Mouse (Mus musculus) intestine, embryonic 15.5 days (tissue): Measurements from ENCODE around the gene Tyro3. TPM values are rescaled to one million over a fixed set of nuclear protein-coding genes. Genes with fewer than 3 reads are reported as not detected.

ENCODE experiments used
- ATAC-seq: fragments of 200-750 bp; cut with Nextera tagmentation; 2 replicates; pipeline ENCODE4 v1.8.0; 2017; ENCODE audit warnings: moderate TSS enrichment, moderate library complexity
- H3K27ac ChIP-seq: fragments of 300-500 bp; sonication (generic); 2 replicates; pipeline ENCODE4 v1.5.1; 2015; ENCODE audit warnings: mild to moderate bottlenecking, inconsistent platforms
- H3K27me3 ChIP-seq: fragments of 300-500 bp; sonication (generic); replicated peaks from 2 replicates; pipeline ENCODE4 v1.6.1; 2015; ENCODE audit warnings: inconsistent platforms
- H3K36me3 ChIP-seq: fragments of 300-500 bp; sonication (generic); 2 replicates; pipeline ENCODE4 v1.6.1; 2015; ENCODE audit warnings: inconsistent platforms
- H3K4me1 ChIP-seq: fragments of 300-500 bp; sonication (generic); replicated peaks from 2 replicates; pipeline ENCODE4 v1.6.1; 2015; ENCODE audit warnings: inconsistent platforms
- H3K4me2 ChIP-seq: fragments of 300-500 bp; sonication (generic); replicated peaks from 2 replicates; pipeline ENCODE4 v1.6.1; 2015; ENCODE audit warnings: mild to moderate bottlenecking, inconsistent platforms
- H3K4me3 ChIP-seq: fragments of 300-500 bp; sonication (generic); replicated peaks from 2 replicates; pipeline ENCODE4 v1.5.1; 2015; ENCODE audit warnings: inconsistent platforms
- H3K9ac ChIP-seq: fragments of 300-500 bp; sonication (generic); 2 replicates; pipeline ENCODE4 v1.6.1; 2015; ENCODE audit warnings: inconsistent platforms
- H3K9me3 ChIP-seq: fragments of 300-500 bp; sonication (generic); 2 replicates; pipeline ENCODE4 v1.6.1; 2016; ENCODE audit warnings: inconsistent platforms
- WGBS: fragments of 180-500 bp; shearing (Covaris S2); methylation state at CpG from one replicate; pipeline ENCODE4 v1.1.7; 2015; 5-methylcytosine and 5-hydroxymethylcytosine counted together
- polyA plus RNA-seq: library from polyadenylated mRNA; unstranded; fragments of >200 nt; fragmentation: Nextera tagmentation; extraction: Ambion mirVana; gene quantifications from 2 replicates; pipeline ENCODE4 v1.2.1, GENCODE M21; 2015

Gene Tyro3
- polyA plus RNA-seq, 1 experiment from 2014 or later = 14.7 TPM

DNA sequence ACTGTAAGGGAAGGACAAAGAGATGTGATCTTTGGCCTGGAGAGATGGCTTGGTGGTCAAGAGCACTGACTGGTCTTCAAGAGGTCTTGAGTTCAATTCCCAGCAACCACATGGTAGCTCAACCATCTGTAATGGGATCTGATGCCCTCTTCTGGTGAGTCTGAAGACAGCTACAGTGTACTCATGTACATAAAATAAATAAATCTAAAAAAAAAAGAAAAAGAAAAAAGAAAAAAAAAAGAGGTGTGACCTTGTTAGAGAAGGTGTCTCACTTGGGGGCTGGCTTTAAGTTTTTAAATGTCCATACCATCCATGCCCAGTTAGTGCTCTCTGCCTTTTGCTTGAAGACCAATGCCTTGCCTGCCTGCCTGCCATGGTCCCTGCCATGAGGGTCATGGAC, 42.5 kb downstream of the Tyro3 start:
- Histone ChIP-seq H3K4me1 (no peaks in the 10 kb centered on the region), H3K9ac (no peak overlapping the region), H3K4me2 (no peak overlapping the region), H3K4me3 (no peak overlapping the region), H3K27me3 (no peaks in the 10 kb centered on the region), H3K9me3 (no peaks in the 10 kb centered on the region), H3K36me3 (no peaks in the 10 kb centered on the region), H3K27ac (no peak overlapping the region)
- no peak for ATAC-seq

DNA sequence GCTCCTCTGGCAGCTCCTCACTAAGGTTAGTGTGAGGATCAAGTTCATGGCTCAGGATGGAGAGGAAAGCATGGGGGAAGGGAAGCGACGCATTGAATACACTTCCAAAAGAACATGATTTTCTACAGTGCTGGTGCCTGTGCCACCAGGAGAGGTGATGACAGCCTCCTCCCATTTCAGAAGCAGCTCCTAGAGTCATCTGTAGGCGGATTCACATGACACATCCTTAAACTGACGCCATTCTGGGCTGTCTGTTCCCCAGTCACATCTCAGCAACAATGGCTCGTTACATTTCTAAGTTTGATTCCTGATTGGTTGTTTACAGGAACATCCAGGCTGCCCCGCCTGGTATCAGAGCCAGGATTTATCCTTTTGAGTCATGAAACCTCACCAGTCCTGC, 44.5 kb downstream of the Tyro3 start:
- H3K9me3 ChIP-seq = no peaks in the 10 kb centered on the region
- no peak overlapping the region for H3K27ac ChIP-seq
- no peak overlapping the region for H3K4me3 ChIP-seq
- no peak for ATAC-seq
- no peak overlapping the region for H3K4me2 ChIP-seq
- no peak overlapping the region for H3K9ac ChIP-seq
- no peaks in the 10 kb centered on the region for H3K36me3 ChIP-seq
- WGBS = 66% methylated on average over 6 of the region's 6 CpGs
- no peaks in the 10 kb centered on the region for H3K4me1 ChIP-seq
- H3K27me3 ChIP-seq = no peaks in the 10 kb centered on the region

DNA sequence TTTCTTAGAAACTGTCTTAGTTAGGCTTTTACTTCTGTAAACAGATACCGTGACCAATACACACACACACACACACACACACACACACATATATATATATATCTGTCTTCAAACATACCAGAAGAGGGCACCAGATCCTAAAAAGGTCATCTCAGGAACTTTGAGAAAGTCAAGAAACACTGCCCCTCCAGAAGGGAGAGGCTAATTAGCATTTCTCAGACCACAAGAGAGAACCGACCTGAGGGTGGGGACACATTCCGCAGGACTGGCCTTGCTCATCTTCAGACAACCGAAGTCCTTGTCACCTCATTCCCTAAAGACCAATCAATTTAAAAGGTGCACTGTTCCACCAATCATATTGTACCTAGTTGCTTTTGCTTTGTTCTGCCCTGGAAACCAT, 46.0 kb downstream of the Tyro3 start:
- Histone ChIP-seq H3K4me1 (no peaks in the 10 kb centered on the region), H3K4me2 (no peak overlapping the region), H3K9me3 (no peaks in the 10 kb centered on the region), H3K4me3 (no peak overlapping the region), H3K27ac (no peak overlapping the region), H3K27me3 (no peaks in the 10 kb centered on the region), H3K36me3 (no peaks in the 10 kb centered on the region), H3K9ac (no peak overlapping the region)
- ATAC-seq = no peak
- 86% methylated on average over 4 of the region's 4 CpGs for WGBS

DNA sequence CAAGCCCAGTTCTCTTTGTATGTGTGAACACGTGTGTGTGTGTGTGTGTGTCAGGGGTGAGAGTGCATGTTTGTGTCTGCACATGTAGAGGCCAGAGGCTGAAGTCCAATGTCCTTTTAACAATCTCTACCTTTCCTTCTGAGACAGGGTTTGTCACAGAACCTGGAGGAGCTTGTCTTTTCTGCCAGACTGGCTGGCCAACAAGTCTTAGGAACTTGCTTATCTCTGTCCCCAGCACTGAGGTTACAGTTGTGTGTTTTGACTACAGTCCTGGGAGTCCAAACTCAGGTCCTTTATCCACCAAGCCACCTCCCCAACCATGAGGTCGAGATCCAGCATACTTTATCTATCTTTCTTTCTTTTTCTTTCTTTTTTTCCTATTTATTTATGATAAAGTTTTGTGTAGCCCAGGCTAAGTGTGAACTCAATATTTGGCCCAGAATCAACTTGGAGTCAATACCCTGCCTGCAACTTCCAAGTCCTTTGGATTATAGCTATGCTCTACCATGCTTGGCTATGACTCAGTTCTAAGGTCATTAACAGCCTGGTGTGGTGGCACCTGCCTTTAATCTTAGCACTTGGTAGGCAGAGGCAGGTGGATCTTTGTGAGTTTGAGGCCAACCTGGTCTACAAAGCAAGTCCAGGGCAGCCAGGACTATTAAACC, 48.5 kb downstream of the Tyro3 start:
- H3K27me3 ChIP-seq = no peaks in the 10 kb centered on the region
- no peaks in the 10 kb centered on the region for H3K9me3 ChIP-seq
- H3K9ac ChIP-seq = no peak overlapping the region
- no peaks in the 10 kb centered on the region for H3K4me1 ChIP-seq
- no peak overlapping the region for H3K27ac ChIP-seq
- no peak overlapping the region for H3K4me3 ChIP-seq
- H3K36me3 ChIP-seq = no peaks in the 10 kb centered on the region
- no peak for ATAC-seq
- WGBS = 73% methylated on average over 2 of the region's 2 CpGs
- no peak overlapping the region for H3K4me2 ChIP-seq

DNA sequence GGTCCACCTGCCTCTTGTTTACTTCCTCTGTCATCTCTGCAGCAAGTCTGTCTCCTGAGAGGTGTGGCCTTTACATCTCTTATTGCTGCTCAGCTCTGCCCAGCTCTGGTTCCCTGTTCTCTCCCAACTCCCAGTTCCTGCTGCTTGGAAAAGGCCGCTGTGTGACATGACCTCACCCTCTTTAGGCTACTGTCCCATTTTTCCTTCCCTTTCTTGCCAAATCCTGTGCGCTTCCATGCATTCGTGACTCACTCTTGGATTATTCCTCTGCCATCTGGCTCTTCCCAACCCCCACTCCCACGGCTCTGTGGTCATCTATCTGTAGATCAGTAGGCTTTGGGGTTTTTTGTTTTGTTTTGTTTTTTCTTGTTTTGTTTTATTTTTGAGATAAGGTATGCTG, 49.4 kb downstream of the Tyro3 start:
- H3K27me3 ChIP-seq = no peaks in the 10 kb centered on the region
- WGBS = 72% methylated on average over 4 of the region's 4 CpGs

DNA sequence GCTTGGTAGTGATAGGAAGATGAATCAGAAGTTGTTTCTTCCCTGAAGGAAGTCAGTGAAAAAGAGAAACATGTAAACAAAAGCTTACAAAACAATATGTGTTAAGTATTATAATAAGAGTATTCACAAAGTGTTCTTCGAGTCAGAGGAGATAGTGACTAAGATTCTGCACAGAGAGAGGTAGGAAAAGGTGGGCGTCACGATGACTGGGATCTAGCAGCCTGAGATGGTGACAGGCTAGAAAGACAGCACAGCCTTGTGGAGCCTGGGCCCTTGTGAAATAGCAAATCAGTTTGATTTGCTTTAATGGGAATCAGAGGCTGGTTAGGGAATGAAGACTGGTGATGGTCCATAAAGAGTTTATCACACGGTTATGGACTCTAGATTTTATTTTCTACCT, 56.3 kb downstream of the Tyro3 start:
- ATAC-seq = no peak
- Histone ChIP-seq H3K4me3 (no peak overlapping the region), H3K9ac (no peak overlapping the region), H3K36me3 (no peaks in the 10 kb centered on the region), H3K27ac (no peak overlapping the region), H3K27me3 (no peaks in the 10 kb centered on the region), H3K9me3 (no peaks in the 10 kb centered on the region), H3K4me1 (no peaks in the 10 kb centered on the region), H3K4me2 (no peak overlapping the region)
- 87% methylated on average over 4 of the region's 4 CpGs for WGBS

More for the DNA sequence above, 49.4 kb downstream of the Tyro3 start:
- H3K27ac ChIP-seq = no peak overlapping the region
- H3K4me1 ChIP-seq = no peaks in the 10 kb centered on the region
- no peak overlapping the region for H3K9ac ChIP-seq
- H3K9me3 ChIP-seq = no peaks in the 10 kb centered on the region
- no peak overlapping the region for H3K4me3 ChIP-seq
- no peak overlapping the region for H3K4me2 ChIP-seq
- no peak for ATAC-seq
- H3K36me3 ChIP-seq = no peaks in the 10 kb centered on the region

DNA sequence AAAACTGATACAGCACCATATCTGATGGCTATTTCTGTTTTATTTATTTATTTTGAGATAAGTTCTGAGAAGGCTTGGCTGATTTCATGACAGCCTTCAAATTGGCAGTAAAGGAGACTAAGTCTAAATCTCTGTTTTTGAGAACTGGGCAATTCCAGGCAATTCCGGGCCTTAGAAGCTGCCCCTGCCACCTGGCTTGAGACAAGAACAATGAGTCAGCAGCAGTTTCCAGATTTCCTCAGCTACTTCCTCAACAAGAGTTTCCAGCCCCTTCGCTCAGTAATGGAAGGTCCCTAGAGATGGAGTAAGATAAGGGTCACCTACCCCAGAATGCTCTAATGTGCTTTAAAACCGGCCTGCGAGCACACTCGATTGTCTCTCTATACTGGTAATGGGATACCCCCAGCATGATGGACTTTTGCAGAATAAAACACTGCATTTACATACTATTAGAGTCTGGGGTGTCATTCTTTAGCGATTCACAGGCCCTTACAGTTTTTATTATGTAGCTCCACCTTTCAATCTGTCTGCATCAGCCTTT, 57.8 kb downstream of the Tyro3 start:
- Histone ChIP-seq H3K4me2 (no peak overlapping the region), H3K27ac (no peak overlapping the region), H3K4me3 (no peak overlapping the region), H3K36me3 (no peaks in the 10 kb centered on the region), H3K9me3 (no peaks in the 10 kb centered on the region), H3K27me3 (no peaks in the 10 kb centered on the region), H3K9ac (no peak overlapping the region), H3K4me1 (no peaks in the 10 kb centered on the region)
- no peak for ATAC-seq
- 64% methylated on average over 6 of the region's 6 CpGs for WGBS

DNA sequence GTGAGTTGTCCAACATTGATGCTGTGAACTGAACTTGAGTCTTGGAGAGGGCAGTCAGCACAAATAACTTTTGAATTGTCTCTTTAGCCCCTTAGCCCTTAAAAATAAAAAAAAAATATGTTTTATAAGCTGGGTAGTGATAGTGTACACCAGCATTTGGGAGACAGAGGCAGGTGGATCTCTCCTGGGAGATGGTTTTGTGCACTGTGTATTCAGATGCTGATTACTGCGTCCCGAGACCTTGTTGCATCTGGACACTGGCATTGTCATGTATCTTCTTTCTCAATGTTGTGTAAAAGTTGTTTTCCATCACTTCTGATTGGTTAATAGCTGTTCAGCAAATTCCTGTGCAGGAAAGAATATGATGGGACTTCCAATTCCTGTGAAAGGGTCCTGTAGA, 59.8 kb downstream of the Tyro3 start:
- Histone ChIP-seq H3K9me3 (no peaks in the 10 kb centered on the region), H3K9ac (no peak overlapping the region), H3K36me3 (no peaks in the 10 kb centered on the region), H3K27me3 (no peaks in the 10 kb centered on the region), H3K4me2 (no peak overlapping the region), H3K4me3 (no peak overlapping the region), H3K27ac (no peak overlapping the region), H3K4me1 (no peaks in the 10 kb centered on the region)
- ATAC-seq = no peak
- 88% methylated on average over 2 of the region's 2 CpGs for WGBS

DNA sequence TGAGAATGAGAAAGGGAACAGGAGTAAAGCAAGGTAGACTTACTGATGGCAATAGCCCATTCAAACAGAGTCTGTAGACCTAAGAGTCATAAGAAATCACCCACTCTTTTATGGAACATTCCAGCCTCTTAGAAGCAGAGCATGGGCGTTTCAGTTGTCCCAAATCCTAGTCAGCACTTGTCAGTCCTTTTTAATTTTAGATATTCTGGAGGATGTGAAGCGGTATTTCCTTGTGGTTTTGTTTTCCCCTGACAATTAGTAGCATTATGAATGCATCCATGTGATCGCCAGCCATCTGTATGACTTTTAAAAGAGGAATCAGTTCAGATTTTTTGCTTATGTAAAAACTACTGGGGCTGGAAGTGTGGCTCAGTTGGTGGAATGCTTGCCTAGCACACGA, 67.0 kb downstream of the Tyro3 start:
- H3K9ac ChIP-seq = no peak overlapping the region
- no peak overlapping the region for H3K4me3 ChIP-seq
- H3K27ac ChIP-seq = no peak overlapping the region
- WGBS = 69% methylated on average over 4 of the region's 4 CpGs
- no peaks in the 10 kb centered on the region for H3K9me3 ChIP-seq
- H3K36me3 ChIP-seq = no peaks in the 10 kb centered on the region
- H3K4me1 ChIP-seq = no peaks in the 10 kb centered on the region
- H3K27me3 ChIP-seq = no peaks in the 10 kb centered on the region
- no peak for ATAC-seq
- no peak overlapping the region for H3K4me2 ChIP-seq

Other genes with a start within 250 kb of the Tyro3 start
- 56.6 and 65.4 TPM in 2 replicates for gene Nusap1, start 179.4 kb upstream of the Tyro3 start, polyA plus RNA-seq
- 21.0 and 22.8 TPM in 2 replicates for gene Oip5, start 179.3 kb upstream of the Tyro3 start, polyA plus RNA-seq
- gene Ndufaf1, start 134.9 kb upstream of the Tyro3 start, polyA plus RNA-seq = 50.0 and 51.6 TPM in 2 replicates
- 30.5 and 34.8 TPM in 2 replicates for gene Rtf1, start 122.7 kb upstream of the Tyro3 start, polyA plus RNA-seq
- gene Itpka, start 55.4 kb upstream of the Tyro3 start, polyA plus RNA-seq = 9.5 and 9.7 TPM in 2 replicates
- 0.87 and 1.4 TPM in 2 replicates for gene Ltk, start 37.3 kb upstream of the Tyro3 start, polyA plus RNA-seq
- 24.2 and 24.8 TPM in 2 replicates for gene Rpap1, start 10.2 kb upstream of the Tyro3 start, polyA plus RNA-seq
- gene Mga, start 99.5 kb downstream of the Tyro3 start, polyA plus RNA-seq = 20.3 and 23.7 TPM in 2 replicates
- gene Mapkbp1, start 175.0 kb downstream of the Tyro3 start, polyA plus RNA-seq = 2.2 TPM in 2 replicates
- gene Jmjd7, start 229.8 kb downstream of the Tyro3 start, polyA plus RNA-seq = 15.5 and 17.8 TPM in 2 replicates
- gene Gm28042, start 229.8 kb downstream of the Tyro3 start, polyA plus RNA-seq = 2.2 TPM in 2 replicates
- 0.75 and 1.4 TPM in 2 replicates for gene Pla2g4b, start 235.7 kb downstream of the Tyro3 start, polyA plus RNA-seq